Mouse (Mus musculus): Measurements from ENCODE around the gene Erc1. TPM values are rescaled to one million over a fixed set of nuclear protein-coding genes. Genes with fewer than 3 reads are reported as not detected.

Gene Erc1
- polyA plus RNA-seq, 1 experiment, result 4.7 TPM

DNA sequence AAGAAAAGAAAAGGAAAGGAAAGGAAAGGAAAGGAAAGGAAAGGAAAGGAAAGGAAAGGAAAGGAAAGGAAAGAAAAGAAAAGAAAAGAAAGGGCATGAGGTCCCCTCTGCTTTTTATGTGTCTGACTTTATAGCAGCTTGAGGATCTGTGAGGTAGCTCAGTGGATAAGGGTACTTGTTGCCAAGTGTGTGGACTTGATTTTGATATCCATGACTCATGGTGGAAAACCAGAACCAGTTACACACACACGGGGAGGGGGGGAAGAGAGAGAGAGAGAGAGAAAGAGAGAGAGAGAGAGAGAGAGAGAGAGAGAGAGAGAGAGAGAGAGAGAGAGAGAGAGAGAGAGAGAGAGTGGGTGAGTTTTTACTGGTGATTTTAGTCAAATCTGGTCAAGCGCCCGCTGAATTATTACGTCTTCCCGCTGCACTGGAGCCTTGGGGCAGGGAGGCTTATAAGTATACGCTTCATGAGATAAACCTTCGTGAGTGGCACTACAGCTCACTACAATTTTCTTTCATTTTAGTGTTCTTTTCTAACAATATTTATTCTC is 204.7 kb downstream of the Erc1 start:
- DNase-seq (ENCODE audit: low read depth, low spot score), result no peak
- 82% methylated on average over 7 of the region's 7 CpGs for WGBS

DNA sequence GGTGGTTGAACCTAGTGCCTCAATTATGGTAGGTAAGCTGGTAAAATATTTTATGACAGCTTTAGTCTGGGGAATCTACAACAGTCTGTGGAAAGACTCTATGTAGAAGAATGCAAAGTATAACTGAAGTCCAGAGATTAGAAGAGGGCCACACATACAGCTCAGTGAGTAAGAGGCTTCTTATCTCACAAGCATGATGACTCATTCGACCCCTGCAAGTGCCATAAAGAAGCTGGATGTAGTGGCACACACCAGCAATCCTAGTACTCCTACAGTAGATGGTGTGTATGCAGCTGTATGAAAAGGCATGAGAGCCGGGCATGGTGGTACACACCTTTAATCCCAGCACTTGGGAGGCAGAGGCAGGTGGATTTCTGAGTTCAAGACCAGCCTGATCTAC is 205.2 kb downstream of the Erc1 start:
- DNase-seq (ENCODE audit: low read depth, low spot score), result peak; percentile 21
- WGBS, result 28% methylated on average over 2 of the region's 2 CpGs

DNA sequence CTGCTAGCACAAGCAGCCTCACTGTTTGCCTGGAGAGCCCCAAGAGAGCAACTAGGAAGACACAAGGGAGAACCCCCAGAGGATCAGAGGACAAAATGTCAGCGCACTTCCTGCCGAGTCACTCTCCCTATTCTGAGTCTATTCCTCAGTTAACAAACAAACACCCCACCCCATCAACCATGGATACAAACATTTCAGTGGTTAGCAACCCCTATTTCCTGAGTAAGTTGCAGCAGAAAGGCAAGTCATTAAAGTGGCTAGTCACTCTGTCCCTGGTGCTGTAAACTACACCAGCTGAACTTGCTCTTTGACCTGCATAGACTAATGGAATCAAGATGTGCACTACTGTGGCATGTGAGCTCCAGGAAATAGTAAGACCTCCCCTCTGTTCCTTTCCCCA is 212.3 kb downstream of the Erc1 start:
- DNase-seq (ENCODE audit: low read depth, low spot score), result no peak
- 30% methylated on average over 2 of the region's 2 CpGs for WGBS

DNA sequence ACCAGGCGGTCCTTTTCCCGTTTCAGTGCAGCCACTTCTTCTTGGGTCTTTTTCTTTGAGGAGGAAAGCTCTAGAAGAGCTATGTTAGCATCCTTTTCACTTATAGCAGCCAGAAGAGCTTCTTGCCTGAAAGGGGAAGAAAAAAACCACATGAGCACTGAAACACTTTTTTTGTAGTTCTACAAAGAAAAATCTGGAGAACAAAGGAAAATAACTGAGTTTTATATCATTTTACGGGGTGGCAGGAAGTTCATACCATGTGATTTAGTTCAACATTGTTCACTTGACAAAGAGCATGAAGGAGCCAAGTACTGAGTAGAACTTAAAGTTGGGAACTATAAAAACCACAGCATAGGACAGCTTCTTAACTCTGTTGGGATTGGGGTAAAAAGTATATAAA is 217.3 kb downstream of the Erc1 start:
- 68% methylated on average over 3 of the region's 3 CpGs for WGBS
- DNase-seq (ENCODE audit: low read depth, low spot score), result no peak

DNA sequence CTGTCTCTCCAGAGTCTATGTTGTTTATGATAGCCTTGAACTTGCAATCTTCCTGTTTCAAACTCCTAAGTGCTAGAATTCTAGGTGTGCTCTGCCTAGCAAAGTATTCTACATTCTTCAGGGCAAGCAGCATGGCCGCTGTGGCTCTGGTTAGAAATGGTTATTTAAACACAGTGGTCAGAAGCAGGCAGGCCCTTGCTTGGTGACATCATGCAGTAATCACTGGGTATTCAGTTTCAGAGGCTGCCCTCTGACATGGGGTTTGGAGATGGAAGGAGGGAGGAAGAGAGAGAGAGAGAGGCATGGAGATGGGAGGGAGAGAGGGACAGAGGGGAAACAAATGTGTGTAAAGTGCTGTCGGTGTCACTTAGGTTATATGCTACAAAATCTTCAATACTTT is 246.6 kb downstream of the Erc1 start:
- WGBS, result 87% methylated on average over 2 of the region's 2 CpGs
- DNase-seq (ENCODE audit: low read depth, low spot score), result no peak

DNA sequence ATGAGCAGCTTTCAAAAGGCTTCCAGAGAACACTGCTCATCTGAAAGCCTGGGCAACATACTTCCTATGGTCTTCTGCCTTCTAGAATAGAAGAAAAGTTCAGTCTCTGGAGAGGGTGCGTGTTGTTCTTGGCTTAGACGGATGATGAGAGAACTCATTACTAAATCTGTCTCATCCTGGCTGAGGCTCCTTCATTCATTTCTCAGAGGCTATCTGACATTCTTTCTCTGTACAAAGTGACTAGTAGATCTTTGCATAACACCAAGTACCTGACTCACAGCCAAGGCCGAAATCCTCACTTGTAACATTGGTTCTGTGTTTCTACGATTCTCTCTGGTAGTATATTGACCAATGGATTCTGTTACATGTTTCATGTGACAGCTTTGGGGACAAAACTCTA is 252.5 kb downstream of the Erc1 start:
- WGBS, result 93% methylated on average over 4 of the region's 4 CpGs
- DNase-seq (ENCODE audit: low read depth, low spot score), result no peak

DNA sequence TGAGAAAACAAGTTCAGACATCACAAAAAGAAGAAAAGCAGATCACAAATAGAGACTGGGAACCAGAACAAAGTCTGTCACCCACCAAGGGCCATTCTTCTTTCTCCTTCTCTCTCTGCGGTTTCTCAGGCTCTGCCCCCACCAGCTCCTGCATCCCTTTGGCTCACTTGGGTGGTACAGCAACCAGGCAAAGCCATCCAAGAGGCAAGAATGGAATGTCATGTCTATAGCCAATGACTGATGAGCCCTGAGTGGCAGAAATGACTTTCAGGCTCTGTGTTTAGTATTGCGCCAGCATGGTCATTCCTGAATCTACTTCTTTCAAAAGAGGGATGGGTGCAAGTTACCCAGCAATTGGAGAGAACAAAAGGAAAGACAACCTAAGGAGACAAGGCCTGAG is 257.1 kb downstream of the Erc1 start:
- no peak for DNase-seq (ENCODE audit: low read depth, low spot score)
- WGBS, result 91% methylated on average over 2 of the region's 2 CpGs

DNA sequence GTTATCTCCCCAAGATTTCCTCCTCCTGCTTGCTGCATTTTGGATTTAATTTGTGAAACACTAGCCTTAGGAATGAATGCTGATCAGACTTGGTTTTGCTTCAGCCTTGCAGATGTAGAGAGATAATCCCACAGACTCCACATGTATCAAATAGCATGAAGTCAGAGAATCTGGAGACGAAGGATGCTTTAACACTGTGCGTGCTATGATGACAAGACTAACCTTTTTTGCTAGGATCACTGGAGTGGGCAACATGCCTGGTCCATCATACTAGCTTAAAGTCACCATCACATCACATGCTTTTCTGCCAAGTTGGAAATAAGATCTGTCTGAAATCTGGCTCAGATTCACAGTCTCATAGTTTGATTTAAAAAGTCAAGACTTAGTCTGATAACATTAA is 260.1 kb downstream of the Erc1 start:
- 94% methylated on average over 2 of the region's 2 CpGs for WGBS

DNA sequence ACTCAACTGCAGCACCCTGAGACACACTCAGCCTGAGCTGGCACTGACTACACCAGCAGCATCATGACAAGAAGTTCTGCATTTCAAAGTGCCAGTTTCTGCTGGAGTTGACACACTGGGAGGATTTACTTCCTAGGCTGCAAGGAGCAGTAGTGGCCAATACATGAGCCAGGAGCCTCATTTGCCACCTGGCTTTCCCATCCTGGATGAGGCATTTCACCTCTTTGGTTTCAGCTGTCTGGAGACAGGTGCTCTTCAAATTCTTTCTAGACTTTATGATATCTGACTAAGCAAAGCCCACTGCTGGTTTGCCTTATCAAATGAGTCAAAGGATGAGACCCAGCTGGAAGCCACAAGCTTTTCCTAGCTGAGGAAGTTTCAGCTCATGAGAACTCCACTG is 260.5 kb downstream of the Erc1 start:
- DNase-seq (ENCODE audit: low read depth, low spot score), result no peak

More for the DNA sequence above, 260.1 kb downstream of the Erc1 start:
- DNase-seq (ENCODE audit: low read depth, low spot score), result no peak

DNA sequence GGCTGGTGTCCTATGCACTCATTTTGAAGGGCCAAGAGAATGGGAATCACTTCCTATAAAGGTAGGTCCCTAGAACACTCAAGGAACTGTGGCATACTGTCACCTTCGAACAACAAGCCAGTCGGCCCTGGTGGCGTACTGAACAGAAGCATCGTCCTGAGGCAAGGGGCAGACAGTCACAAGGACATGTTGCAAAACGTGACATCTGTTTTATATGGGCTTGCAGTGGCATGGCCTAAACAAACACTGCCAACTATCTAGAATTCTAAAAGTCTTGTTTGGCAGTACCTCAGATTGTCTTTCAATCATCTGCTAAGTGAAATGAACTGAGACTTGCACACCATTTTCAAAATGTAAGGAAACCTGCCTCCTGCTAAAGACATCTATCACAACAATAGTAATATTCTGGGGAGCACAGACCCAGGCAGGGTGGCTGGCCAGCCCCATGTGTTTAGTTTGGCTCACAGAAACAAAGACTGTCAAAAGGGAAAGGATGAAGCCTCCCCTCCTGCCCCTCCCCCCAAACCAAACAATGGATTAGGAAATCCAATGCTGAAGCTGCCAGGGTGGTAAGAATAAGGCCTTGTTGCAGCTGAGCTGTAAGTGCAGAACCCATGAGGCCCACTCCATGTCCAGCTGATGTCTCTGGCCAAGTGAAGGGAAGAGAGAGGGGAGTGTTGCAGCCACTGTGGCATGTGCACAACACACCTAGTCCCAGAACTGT is 262.2 kb downstream of the Erc1 start:
- WGBS, result 59% methylated on average over 5 of the region's 5 CpGs
- no peak for DNase-seq (ENCODE audit: low read depth, low spot score)

DNA sequence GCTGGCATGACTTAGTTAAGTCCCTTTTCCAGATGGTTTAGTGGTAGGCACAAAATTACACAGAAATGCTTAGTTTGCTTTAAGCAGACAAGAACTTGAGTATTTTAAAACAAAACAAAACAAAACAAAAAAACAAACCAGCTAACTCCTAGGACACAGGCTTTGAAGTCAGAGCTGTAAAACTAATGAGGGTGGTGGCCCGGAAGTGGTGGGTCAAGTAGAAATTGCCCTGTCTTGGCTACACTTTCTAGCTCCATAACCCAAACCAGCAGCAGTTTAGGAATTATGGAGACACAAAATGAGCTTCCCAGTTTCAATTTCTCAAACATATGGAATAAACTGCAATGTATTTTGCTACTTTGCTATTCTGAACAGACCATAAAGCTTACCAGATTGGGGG is 263.9 kb downstream of the Erc1 start:
- 28% methylated on average over 1 of the region's 1 CpGs for WGBS

DNA sequence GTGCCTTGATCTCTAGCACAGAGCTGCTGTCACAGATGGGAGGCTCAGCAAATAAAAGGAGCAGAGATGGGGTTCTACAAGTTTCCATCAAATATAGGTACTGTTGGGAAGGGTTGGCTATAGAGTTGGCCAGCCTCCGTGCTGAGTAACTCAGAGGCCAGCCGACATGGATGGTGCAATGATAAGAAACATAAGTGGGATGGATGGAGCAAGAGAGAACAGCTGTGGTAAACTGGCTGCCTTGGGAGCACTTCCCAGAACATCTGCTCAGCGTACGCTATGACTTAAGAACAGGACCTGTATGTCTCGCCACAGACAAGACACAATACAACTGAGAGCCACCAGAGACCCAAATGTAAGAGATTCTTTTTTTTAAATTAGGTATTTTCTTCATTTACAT is 264.8 kb downstream of the Erc1 start:
- 87% methylated on average over 5 of the region's 5 CpGs for WGBS
- DNase-seq (ENCODE audit: low read depth, low spot score), result no peak

More for the DNA sequence above, 263.9 kb downstream of the Erc1 start:
- no peak for DNase-seq (ENCODE audit: low read depth, low spot score)

DNA sequence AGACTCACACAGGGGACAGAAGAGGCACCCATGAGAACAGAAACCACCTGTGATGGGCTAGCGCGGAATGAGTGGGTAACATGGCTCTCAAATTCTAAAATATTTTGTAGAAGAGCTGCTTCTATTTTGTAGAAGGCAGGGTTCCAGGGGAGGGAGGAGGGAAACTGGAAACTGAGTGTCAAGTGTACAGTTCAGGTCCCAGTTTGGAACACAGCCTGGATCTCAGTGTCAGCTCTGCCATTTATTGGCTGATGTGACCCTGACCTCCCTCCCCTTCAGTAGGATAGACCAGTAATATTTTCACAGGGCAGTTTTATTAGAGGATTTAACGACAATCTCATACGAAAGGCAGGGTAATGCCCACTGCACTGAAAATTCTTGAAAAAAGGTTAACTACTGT is 271.3 kb downstream of the Erc1 start:
- no peak for DNase-seq (ENCODE audit: low read depth, low spot score)
- WGBS, result 87% methylated on average over 4 of the region's 4 CpGs

DNA sequence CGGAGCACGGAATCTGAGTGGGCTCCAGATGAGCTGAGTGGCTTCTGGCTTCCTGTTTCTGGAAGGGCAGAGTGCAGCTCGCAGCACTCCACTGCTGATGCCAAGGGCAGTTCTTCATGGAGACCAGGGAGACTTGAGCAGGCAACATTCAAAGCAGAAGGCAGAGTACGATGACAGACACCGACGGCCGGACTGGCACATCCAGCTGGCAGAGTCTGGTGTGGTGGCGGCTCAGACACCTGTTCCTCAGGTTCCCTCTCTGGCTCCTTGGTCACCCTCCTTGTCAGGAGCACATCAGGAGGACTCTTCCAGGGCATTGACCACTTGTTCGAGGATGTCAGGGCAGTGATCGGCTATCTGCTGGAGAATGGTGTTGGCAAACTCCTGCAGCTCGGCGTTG is 272.6 kb downstream of the Erc1 start:
- DNase-seq (ENCODE audit: low read depth, low spot score), result no peak
- WGBS, result 95% methylated on average over 12 of the region's 12 CpGs

DNA sequence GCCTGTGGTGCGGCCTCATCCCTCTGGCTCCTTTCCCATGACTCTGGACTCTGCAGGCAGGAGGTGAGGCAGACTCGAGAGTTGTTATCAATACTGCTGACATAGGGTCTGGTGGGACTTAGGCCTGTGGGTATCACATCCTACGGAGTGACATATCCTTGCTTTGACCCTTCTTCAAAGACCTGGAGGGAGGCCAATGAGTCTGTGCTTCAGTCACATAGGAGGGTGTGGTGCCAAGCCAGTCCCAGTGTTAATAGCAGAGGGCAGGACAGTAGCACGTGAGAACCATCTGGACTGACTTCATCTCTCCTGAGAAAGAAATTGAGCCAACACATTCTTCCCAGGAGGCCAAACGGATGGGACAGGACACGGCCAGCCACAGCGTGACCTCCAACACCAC is 275.7 kb downstream of the Erc1 start:
- 62% methylated on average over 7 of the region's 7 CpGs for WGBS
- DNase-seq (ENCODE audit: low read depth, low spot score), result no peak

DNA sequence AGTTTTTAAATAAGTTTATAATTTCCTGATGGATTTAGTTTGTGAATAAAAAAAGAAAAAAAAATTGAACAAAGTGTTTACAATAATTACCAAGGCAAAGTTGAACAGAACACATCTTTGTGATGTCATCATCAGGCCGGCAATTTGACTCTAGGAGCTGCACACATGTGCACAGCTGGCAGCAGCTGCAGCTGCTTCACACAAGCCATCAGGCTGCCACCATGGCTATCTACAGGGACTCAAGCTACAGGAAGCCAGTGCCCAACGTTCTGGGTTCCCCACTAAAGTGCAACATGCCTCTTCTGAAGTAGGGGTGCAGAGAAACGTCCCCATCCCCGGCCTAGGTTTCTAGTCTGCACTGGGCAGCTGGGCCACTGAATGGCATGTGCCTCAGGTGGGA is 277.2 kb downstream of the Erc1 start:
- 75% methylated on average over 4 of the region's 4 CpGs for whole genome bisulfite sequencing
- DNase-seq (ENCODE audit: low read depth, low spot score), result no peak

DNA sequence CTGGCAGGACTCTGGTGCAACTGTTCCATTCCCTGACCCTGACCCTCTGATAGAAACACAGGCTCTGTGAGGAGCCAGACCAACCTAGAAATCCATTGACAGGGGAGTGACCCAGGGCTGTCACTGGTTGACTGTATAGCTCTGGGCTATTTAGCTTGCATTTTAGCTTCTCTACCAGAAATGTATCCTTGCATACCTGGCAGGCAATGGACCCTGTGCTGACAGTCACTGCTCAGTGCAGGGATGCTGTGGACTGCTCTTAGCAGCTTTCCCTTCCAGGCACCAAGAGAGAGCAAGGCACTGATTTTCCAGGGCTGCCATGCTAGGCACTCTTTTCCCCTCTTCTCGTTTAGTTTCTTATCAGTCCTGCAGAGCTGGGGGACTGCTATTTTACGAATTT is 279.6 kb downstream of the Erc1 start:
- WGBS, result 76% methylated on average over 2 of the region's 2 CpGs
- DNase-seq (ENCODE audit: low read depth, low spot score), result no peak

DNA sequence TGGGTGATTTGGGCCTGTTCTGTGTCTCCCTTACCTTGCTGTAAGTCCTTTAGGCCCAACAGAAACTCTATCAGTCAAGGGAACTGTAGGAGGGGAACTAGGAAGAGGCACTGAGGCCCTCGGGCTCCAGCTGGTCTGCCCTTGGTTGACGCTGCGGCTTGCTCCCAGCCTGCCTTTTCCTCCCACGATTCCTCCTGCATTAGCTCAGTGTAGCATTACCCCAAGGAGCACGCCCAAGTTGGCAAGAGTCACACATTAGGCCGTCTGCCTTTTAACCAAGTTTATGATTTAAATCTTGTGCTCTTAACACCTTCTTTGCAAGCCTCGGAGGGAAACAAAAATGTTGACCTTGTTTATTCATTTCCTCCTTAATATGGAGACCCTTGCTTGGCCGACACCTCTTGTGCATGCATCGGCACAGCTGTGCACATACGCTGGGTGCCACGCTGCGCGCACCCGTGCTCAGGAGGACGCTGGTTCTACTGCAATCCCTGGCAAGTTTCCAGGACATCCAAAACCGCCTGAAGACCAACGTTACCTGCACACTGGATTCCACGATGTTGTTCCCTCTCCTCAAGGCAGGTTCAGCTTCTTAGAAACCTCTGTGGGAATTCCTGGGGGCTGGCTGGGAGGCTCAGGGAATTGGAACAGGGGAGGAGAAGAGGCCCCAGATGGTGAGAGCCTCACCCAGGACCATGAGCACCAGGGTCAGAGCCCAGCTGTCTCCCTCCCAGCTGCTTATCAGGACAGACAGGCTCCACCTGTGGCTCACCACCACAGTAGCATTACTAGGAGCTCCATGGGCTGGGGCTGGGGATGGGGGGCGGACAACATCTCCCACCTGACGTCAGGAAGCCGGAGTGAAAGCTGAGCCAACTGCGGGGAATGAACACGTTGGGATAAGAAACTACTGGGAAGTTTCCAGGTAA is 282.3 kb downstream of the Erc1 start:
- WGBS, result 55% methylated on average over 23 of the region's 23 CpGs
- DNase-seq (ENCODE audit: low read depth, low spot score), result no peak

DNA sequence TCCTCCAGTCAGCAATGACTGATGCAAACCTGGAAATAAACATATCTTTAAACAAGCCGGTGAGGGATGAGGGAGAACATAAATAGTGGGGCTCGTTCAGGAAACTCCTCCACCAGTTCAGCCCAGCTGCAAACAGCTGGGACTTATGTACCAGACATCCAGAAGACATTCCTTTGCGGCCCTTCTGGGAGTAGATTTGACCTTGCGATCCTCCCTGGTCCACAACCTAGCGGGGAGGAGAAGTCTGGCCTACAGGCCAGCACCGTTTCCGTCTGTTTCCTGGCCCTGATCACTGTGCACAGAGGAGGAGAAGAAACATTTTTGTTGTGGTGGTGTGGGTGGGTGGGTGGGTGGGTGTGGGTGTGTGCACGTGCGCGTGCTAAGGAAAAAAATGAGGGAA is 285.4 kb downstream of the Erc1 start:
- DNase-seq (ENCODE audit: low read depth, low spot score), result no peak
- WGBS, result 65% methylated on average over 10 of the region's 10 CpGs

DNA sequence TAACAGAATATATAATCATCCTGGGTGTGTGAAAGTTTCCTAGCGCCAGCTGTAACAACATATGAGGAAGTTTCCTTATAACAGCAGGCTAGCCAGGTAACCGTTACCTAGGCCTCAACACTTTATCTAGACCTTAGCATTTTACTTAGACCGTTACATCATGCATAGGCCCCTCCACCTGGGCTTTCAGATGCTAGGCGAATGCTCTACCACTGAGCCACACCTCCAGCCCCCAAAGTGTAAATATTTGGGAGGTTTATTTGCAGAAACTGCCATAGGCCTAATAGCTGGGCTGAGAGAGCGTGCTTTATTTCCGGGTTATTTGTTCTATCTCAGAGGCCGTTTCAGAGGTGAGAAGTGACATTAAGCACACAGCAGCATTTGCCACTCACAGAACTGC is 289.1 kb downstream of the Erc1 start:
- WGBS, result 34% methylated on average over 7 of the region's 7 CpGs
- DNase-seq (ENCODE audit: low read depth, low spot score), result no peak

DNA sequence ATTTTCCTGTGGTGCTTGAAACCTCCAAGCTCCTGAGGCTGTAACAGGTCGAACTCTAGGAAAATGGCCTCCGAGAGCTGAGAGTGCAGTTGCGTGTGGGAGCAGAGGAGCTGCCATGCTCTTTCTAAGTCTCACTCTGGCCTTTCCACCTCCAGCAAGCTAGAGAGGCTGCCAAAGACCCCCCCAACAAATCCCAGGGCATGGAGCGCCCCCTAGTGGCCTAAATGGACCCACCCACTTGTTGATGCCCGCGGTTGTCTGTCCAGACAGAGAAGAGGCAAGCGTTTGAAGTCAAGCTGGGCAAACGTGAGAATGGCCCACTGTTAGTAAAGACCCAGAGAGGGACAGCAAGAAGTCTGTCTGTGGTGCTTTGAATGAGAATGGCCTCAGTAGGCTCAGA is 293.5 kb downstream of the Erc1 start:
- DNase-seq (ENCODE audit: low read depth, low spot score), result no peak
- 79% methylated on average over 8 of the region's 8 CpGs for WGBS

Data from large intestine, adult 2 months (tissue).